Mouse (Mus musculus) ES-E14 (cell line): ENCODE measurements around the gene Olfr1513. TPM values are rescaled to one million over a fixed set of nuclear protein-coding genes. Genes with fewer than 3 reads are reported as not detected.

Experiments
- DNase-seq: peaks from one replicate; pipeline ENCODE4 v3.0.0-alpha.2; 2013; ENCODE audit warnings: low read depth, low spot score
- H3K27ac ChIP-seq: 2 replicates; pipeline ENCODE4 v1.5.1; 2012; ENCODE audit warnings: low read depth, mild to moderate bottlenecking, low read length, moderate library complexity, mixed read lengths; ENCODE audit not compliant: poor library complexity, insufficient read depth, severe bottlenecking
- H3K36me3 ChIP-seq: 2 replicates; pipeline ENCODE4 v1.6.1; 2012; ENCODE audit warnings: mild to moderate bottlenecking, low read length, moderate library complexity, mixed read lengths; ENCODE audit not compliant: control insufficient read depth, poor library complexity, insufficient read depth, severe bottlenecking
- H3K4me1 ChIP-seq, 2 experiments: fragments of 150-350 bp in 1 of 2; sonication (generic) in 1 of 2; 2 replicates each; pipeline ENCODE4 v1.6.1; 2012; ENCODE audit warnings: low read length in 2 of 2, mild to moderate bottlenecking in 1 of 2, mixed read lengths in 1 of 2; ENCODE audit not compliant: control insufficient read depth in 2 of 2, insufficient read depth in 2 of 2, poor library complexity in 1 of 2
- H3K4me3 ChIP-seq, 2 experiments: fragments of 150-350 bp in 1 of 2; sonication (generic) in 1 of 2; 2 replicates each; pipeline ENCODE4 v1.5.1; 2012; ENCODE audit warnings: low read length in 2 of 2, low read depth in 1 of 2, mild to moderate bottlenecking in 1 of 2, mixed read lengths in 1 of 2; ENCODE audit not compliant: insufficient read depth in 1 of 2, poor library complexity in 1 of 2, severe bottlenecking in 1 of 2
- H3K9ac ChIP-seq: 2 replicates; pipeline ENCODE4 v1.6.1; 2012; ENCODE audit warnings: low read depth, mild to moderate bottlenecking, low read length, mixed read lengths; ENCODE audit not compliant: poor library complexity, insufficient read depth, severe bottlenecking
- H3K9me3 ChIP-seq: fragments of 150-350 bp; sonication (generic); 2 replicates; pipeline ENCODE4 v1.6.1; 2012; ENCODE audit warnings: low read depth, mild to moderate bottlenecking, low read length; ENCODE audit not compliant: control insufficient read depth, insufficient read depth
- CHD2 ChIP-seq: IDR thresholded peaks from 2 replicates; pipeline ENCODE4 v1.6.1; 2014; ENCODE audit warnings: mild to moderate bottlenecking, low read depth, low read length, inconsistent platforms
- HCFC1 ChIP-seq: IDR thresholded peaks from 2 replicates; pipeline ENCODE4 v1.6.1; 2012; ENCODE audit warnings: low read length, inconsistent platforms, borderline replicate concordance; ENCODE audit not compliant: insufficient read depth
- MAFK ChIP-seq: IDR thresholded peaks from 2 replicates; pipeline ENCODE4 v1.6.1; 2014; ENCODE audit warnings: mild to moderate bottlenecking, low read depth, low read length, inconsistent platforms; ENCODE audit not compliant: insufficient read depth
- ZC3H11A ChIP-seq: IDR thresholded peaks from 2 replicates; pipeline ENCODE4 v1.6.1; 2012; ENCODE audit warnings: low read depth, mild to moderate bottlenecking, inconsistent platforms, low read length, borderline replicate concordance
- ZNF384 ChIP-seq: IDR thresholded peaks from 2 replicates; pipeline ENCODE4 v1.6.1; 2012; ENCODE audit warnings: low read depth, low read length, inconsistent platforms
- in situ Hi-C, 2 experiments: fragments of 600-800 bp; cut with MboI; formaldehyde crosslinking; loops; one replicate each; pipeline ENCODE4 v1.15.1; 2025; ENCODE audit warnings: low sequenced_read_pairs in 2 of 2, inconsistent platforms in 1 of 2; ENCODE audit not compliant: unreplicated experiment in 2 of 2
- total RNA-seq: library from RNA; depleted of rRNA; stranded (reverse); fragments of 300-350 nt; gene quantifications from 2 replicates; pipeline ENCODE4 v1.2.3, GENCODE M21; 2012

The Olfr1513 gene
- total RNA-seq, 1 experiment: not detected

DNA sequence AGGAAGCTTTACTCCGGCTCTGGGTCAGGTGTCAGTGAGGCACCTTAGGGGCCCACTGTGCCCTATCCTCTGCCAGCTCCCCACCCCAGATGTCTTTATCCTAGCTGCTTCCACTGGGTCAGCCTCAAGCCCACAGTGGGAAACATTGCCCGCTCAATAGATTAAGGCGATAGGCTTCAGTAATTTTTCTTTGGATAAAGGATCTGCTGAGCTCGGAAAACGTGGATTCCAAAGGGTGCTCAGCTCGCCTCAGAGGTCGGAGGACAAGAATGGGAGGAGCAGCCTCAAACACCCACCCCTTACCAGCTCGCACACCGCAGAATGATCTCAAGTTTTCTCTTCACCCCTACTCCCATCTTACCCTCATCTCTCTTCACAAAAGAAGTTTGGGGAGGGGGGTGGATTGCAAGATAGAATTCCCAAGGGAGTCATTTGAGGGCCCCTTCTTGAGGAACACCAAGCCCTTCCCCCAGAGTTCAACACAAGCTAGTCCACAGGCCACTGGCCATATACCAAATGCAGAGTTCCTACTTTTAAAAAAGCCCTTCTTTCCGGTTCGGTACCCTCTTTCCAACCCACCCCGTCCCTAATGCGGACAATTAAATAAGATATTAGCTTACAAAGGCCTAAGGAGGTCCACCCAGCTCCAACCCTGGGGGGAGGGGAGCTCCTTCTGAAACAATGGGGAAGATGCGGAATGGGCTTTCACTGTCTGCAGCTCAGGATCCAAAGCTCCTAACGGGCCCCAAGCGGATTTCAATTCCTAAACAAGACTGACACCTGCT, 39.6 kb downstream of the Olfr1513 start:
- H3K27ac ChIP-seq: no peak overlapping the region; the same call in 1 of the 2 replicates
- no peak for TF ChIP-seq MAFK
- TF ChIP-seq CHD2: no peak
- TF ChIP-seq ZC3H11A: no peak
- no peak for TF ChIP-seq ZNF384
- TF ChIP-seq HCFC1: no peak
- H3K9ac ChIP-seq: no peak overlapping the region
- no peak for DNase-seq
- peak overlapping the region; percentile 73 to 98 for H3K4me3 ChIP-seq
- H3K4me1 ChIP-seq: peaks cover 2 to 21% of the 10 kb centered on the region in 2 experiments; a peak in 3 of 4 replicates
- H3K9me3 ChIP-seq: no peaks in the 10 kb centered on the region
- in situ Hi-C loops: no loop called here
- H3K36me3 ChIP-seq: peaks cover 16% of the 10 kb centered on the region; the same call in 1 of the 2 replicates

DNA sequence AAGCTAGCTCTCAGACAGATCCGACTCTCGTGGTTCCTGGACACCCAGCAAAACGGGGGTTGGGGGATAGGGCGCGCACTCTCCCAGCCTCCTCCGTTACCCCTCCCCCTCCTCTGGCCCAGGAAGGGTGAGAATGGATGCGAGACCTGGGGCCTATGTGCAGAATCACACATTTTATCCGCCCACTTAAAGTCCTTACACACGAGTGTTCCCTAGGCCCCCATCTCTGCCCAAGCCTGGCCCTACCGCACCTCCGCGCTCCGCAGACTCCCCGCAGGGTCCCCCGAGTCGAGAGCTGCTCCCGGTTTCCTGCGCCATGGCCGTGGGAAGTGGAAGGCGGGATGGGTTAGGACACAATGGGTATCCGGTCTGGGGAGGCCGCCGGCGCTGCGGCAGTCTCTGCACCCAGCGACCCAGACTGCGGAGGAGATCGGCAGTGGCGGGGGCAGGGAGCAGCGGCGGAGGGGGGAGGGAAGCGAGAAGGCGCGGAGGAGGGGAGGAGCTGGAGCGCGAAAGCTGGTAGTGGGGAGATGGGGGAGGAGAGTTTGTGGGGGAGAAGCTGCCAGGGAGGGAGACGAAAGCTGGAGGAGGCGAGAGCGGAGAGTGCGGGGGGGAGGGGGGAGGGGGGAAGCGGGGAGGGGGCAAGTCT, 40.3 kb downstream of the Olfr1513 start:
- peak overlapping the region; percentile 73 to 98 for H3K4me3 ChIP-seq
- peak overlapping the region; percentile 77 for H3K9ac ChIP-seq
- no peak for DNase-seq
- peak overlapping the region; percentile 22; the same call in 1 of the 2 replicates for H3K27ac ChIP-seq
- TF ChIP-seq ZNF384 (no peak), CHD2 (no peak), HCFC1 (0 out of 2 replicates have a peak, but pooled peaks have one; percentile 44), MAFK (no peak), ZC3H11A (no peak)
- in situ Hi-C loops: no loop called here
- H3K9me3 ChIP-seq: no peaks in the 10 kb centered on the region
- H3K36me3 ChIP-seq: peaks cover 16% of the 10 kb centered on the region; the same call in 1 of the 2 replicates
- H3K4me1 ChIP-seq: peaks cover 2 to 21% of the 10 kb centered on the region in 2 experiments; a peak in 3 of 4 replicates

DNA sequence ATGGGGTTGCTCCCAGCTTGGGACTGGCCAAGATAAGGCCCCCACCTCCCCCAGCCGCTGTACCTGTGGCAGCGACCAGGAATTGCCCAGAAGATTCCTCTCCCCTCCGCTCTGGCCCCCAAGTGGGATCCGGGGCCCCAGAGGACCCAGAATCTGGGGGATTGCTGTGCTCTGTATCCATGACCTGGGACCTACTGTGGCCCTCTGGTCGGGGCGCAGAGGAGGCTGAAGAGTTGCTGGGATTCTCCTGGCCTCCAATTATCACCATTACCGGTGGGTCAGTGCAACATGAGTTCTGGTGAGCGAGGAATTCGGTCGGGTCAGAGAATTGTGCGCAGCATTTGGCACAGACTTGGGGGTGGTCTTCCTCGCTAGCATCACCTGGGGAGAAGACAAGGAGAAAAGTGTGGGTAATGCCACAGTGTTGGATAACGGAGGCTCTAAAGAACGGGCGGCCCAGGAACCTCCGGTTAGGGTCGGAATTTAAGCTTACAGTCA, 40.9 kb downstream of the Olfr1513 start:
- Histone ChIP-seq H3K9me3 (no peaks in the 10 kb centered on the region), H3K36me3 (peaks cover 16% of the 10 kb centered on the region; the same call in 1 of the 2 replicates), H3K9ac (peak overlapping the region; percentile 77), H3K4me3 (peak overlapping the region; percentile 73 to 98), H3K4me1 (peaks cover 2 to 21% of the 10 kb centered on the region in 2 experiments; a peak in 3 of 4 replicates), H3K27ac (no peak overlapping the region; the same call in 1 of the 2 replicates)
- DNase-seq: no peak
- in situ Hi-C loops: no loop called here
- TF ChIP-seq MAFK: no peak
- no peak for TF ChIP-seq HCFC1
- no peak for TF ChIP-seq ZC3H11A
- TF ChIP-seq CHD2: no peak

DNA sequence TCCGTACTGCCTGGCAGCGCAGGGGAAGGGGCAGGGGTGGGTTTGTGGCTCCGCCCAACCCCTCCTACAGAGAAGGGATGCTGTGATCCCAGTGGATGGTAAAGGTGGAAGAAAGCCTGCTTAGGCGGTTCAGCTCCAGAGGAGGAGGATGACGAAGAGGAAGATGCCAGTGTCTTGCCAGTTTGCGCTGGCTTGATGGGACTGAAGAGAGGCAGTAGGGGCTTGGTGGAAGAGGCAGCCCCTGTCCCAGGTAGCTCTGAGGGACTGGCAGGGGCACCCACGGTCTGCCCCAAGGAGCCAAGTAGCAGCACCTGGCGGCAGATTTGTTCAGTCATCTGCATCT, 41.4 kb downstream of the Olfr1513 start:
- TF ChIP-seq CHD2 (no peak), HCFC1 (no peak), MAFK (no peak), ZC3H11A (no peak), ZNF384 (no peak)
- peaks cover 2 to 21% of the 10 kb centered on the region in 2 experiments; a peak in 3 of 4 replicates for H3K4me1 ChIP-seq
- H3K9ac ChIP-seq: no peak overlapping the region
- H3K4me3 ChIP-seq: peak overlapping the region; percentile 41 to 73; a peak in 2 of 4 replicates
- no peak overlapping the region for H3K27ac ChIP-seq
- H3K9me3 ChIP-seq: no peaks in the 10 kb centered on the region
- H3K36me3 ChIP-seq: peaks cover 16% of the 10 kb centered on the region; the same call in 1 of the 2 replicates
- no peak for DNase-seq
- in situ Hi-C loops: no loop called here
